8 mouse cellular contexts compared by ENCODE assay signal in genomic region chr4:126468925-126469324, GRCm38 (mm10). TPM values are rescaled to one million over a fixed set of nuclear protein-coding genes. Genes with fewer than 3 reads are reported as not detected.
DNase-seq lines count a peak whose midpoint lies in the region; ATAC-seq lines count a peak whose summit lies in the region.

No protein-coding gene starts in this region.

- H3K27ac ChIP-seq in heart, embryonic 15.5 days: no peak overlapping the region
- H3K27ac ChIP-seq in hindbrain, embryonic 10.5 days: peak overlapping the region; percentile 99
- H3K27ac ChIP-seq in midbrain, embryonic 12.5 days (replicated peaks): peak overlapping the region; percentile 99

- intact Hi-C loops in heart, postnatal 36 days (cut with DNase I): loop anchor here (2.0 to 10.0 kb wide), 3 partner anchors 40 to 496 kb away; partner anchors contain the start of genes Adprhl2, Ago3 and Zmym4

- H3K9me3 ChIP-seq in heart, embryonic 15.5 days (replicated peaks): no peaks in the 10 kb centered on the region
- no peaks in the 10 kb centered on the region for H3K9me3 ChIP-seq in hindbrain, embryonic 10.5 days
- no peaks in the 10 kb centered on the region for H3K9me3 ChIP-seq in midbrain, embryonic 12.5 days

- no peak overlapping the region for H3K9ac ChIP-seq in heart, embryonic 15.5 days
- H3K9ac ChIP-seq in midbrain, embryonic 12.5 days (replicated peaks): no peak overlapping the region

- no peaks in the 10 kb centered on the region for H3K27me3 ChIP-seq in heart, embryonic 15.5 days
- no peaks in the 10 kb centered on the region for H3K27me3 ChIP-seq in hindbrain, embryonic 10.5 days (ENCODE audit: insufficient read depth, poor library complexity, severe bottlenecking)
- H3K27me3 ChIP-seq in midbrain, embryonic 12.5 days: no peaks in the 10 kb centered on the region

- no peak for DNase-seq in heart, postnatal 36 days
- DNase-seq in MEL-GATA-1-ER (ENCODE audit: extremely low read depth, low read depth): peak; percentile 89
- DNase-seq in hindbrain, embryonic 10.5 days (ENCODE audit: low spot score): no peak
- no peak for DNase-seq in retina, embryonic 14.5 days (ENCODE audit: low spot score)
- DNase-seq in left cerebral cortex, adult 18-20 months (ENCODE audit: low spot score in 2 of 2): no peak
- no peak for DNase-seq in Muller cell, postnatal 12 days (ENCODE audit: inconsistent ontology term)

- H3K4me1 ChIP-seq in heart, embryonic 15.5 days (replicated peaks): peaks cover 34% of the 10 kb centered on the region
- peaks cover 53% of the 10 kb centered on the region for H3K4me1 ChIP-seq in hindbrain, embryonic 10.5 days (replicated peaks)
- peaks cover 38% of the 10 kb centered on the region for H3K4me1 ChIP-seq in midbrain, embryonic 12.5 days

- no peak for ATAC-seq in heart, embryonic 15.5 days (replicated peaks; ENCODE audit: insufficient number of reproducible peaks, insufficient read depth, low FRiP score, low read depth)
- no peak for ATAC-seq in midbrain, embryonic 12.5 days (ENCODE audit: low FRiP score, low read depth)

- peak overlapping the region; percentile 85 for H3K4me3 ChIP-seq in heart, embryonic 15.5 days
- H3K4me3 ChIP-seq in hindbrain, embryonic 10.5 days: peak overlapping the region; percentile 96
- H3K4me3 ChIP-seq in midbrain, embryonic 12.5 days: peak overlapping the region; percentile 76

- peak overlapping the region; percentile 87 for H3K4me2 ChIP-seq in heart, embryonic 15.5 days
- peak overlapping the region; percentile 72 for H3K4me2 ChIP-seq in midbrain, embryonic 12.5 days (replicated peaks)

- H3K36me3 ChIP-seq in heart, embryonic 15.5 days: no peaks in the 10 kb centered on the region
- H3K36me3 ChIP-seq in hindbrain, embryonic 10.5 days: peaks cover 3% of the 10 kb centered on the region; the same call in 1 of the 2 replicates
- H3K36me3 ChIP-seq in midbrain, embryonic 12.5 days: no peaks in the 10 kb centered on the region

- WGBS in heart, embryonic 15.5 days: 6% methylated on average over 8 of the region's 8 CpGs
- WGBS in hindbrain, embryonic 10.5 days: 10% methylated on average over 8 of the region's 8 CpGs
- 6% methylated on average over 8 of the region's 8 CpGs for WGBS in midbrain, embryonic 12.5 days

RNA-seq across cellular contexts. Expression of gene Ago1, which starts 0.5 kb away (rescaled TPM):
- polyA plus RNA-seq in heart, embryonic 15.5 days (2015; fragmentation: Nextera tagmentation; extraction: Ambion mirVana): 1.9 and 2.5 TPM in 2 replicates
- total RNA-seq in heart, postnatal 36 days (2021): 10 to 100 TPM; 11.2 to 13.5 TPM
- 11.8 and 13.2 TPM in 2 replicates for polyA plus RNA-seq in hindbrain, embryonic 10.5 days (2016; fragmentation: Nextera tagmentation; extraction: Ambion mirVana)
- 21.7 and 24.0 TPM in 2 replicates for polyA plus RNA-seq in midbrain, embryonic 12.5 days (2016; fragmentation: Nextera tagmentation; extraction: Ambion mirVana)
- 10 to 100 TPM; 48.4 to 49.4 TPM for total RNA-seq in left cerebral cortex, adult 18-20 months (2021)

RNA-seq across cellular contexts. Expression of gene Ago3, which starts 39.6 kb away (rescaled TPM):
- polyA plus RNA-seq in heart, embryonic 15.5 days (2015; fragmentation: Nextera tagmentation; extraction: Ambion mirVana): 11.5 and 13.9 TPM in 2 replicates
- 10 to 100 TPM in 1 of 2 experiments, 1 to 10 TPM in 1; 9.0 to 11.7 TPM for total RNA-seq in heart, postnatal 36 days (2021)
- polyA plus RNA-seq in hindbrain, embryonic 10.5 days (2016; fragmentation: Nextera tagmentation; extraction: Ambion mirVana): 12.6 and 12.7 TPM in 2 replicates
- 19.3 and 19.9 TPM in 2 replicates for polyA plus RNA-seq in midbrain, embryonic 12.5 days (2016; fragmentation: Nextera tagmentation; extraction: Ambion mirVana)
- 10 to 100 TPM; 33.2 to 35.6 TPM for total RNA-seq in left cerebral cortex, adult 18-20 months (2021)
